Mouse (Mus musculus): ENCODE measurements around the gene Klf3. TPM values are rescaled to one million over a fixed set of nuclear protein-coding genes. Genes with fewer than 3 reads are reported as not detected.
A peak's percentile ranks its signal among the peaks of the same experiment; 100 is the strongest.
"Not testable (repeated sequence)": the region's sequence is repeated elsewhere in the genome, so short reads cannot be mapped to it uniquely, and the experiment has no call there.

Gene Klf3
- total RNA-seq, 2 experiments from 2014 or later: 12.6 to 17.5 TPM

DNA sequence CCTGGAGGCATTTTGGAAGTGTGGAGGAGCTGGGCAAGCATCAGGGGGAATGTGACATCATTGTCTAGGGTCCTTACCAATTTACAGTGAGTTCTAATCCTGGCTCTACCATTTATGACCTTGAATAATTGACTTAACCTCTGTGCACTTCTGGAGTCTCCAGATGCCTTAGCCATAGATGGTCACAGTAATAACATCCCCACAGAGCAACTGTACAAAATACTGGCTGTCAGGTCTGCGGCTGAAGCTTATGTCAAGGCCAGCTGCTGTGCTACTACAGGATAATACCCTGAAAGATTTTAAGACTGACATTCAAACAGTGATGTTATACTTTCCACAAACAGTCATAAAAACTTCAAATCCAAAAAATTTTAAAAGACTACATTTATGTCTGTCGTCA, 75.3 kb downstream of the Klf3 start:
- DNase-seq: no peak

DNA sequence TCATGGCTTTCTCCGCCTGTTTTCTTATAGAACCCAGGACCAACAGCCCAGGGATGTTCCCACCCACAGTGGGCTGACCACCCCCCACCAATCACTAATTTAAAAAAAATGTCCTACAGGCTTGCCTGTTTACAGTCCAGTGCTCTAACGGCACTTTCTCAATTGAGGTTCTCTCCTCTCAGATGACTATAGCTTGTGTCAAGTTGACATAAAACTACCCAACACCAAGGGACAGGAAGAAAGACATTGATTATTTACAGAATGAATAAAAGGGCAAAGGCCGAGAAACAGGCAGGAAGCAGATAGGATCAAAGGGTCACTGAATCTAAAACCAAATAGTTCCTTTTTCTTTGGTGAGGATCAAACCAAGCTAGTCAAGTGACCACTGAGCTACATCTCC, 76.1 kb downstream of the Klf3 start:
- DNase-seq: no peak

DNA sequence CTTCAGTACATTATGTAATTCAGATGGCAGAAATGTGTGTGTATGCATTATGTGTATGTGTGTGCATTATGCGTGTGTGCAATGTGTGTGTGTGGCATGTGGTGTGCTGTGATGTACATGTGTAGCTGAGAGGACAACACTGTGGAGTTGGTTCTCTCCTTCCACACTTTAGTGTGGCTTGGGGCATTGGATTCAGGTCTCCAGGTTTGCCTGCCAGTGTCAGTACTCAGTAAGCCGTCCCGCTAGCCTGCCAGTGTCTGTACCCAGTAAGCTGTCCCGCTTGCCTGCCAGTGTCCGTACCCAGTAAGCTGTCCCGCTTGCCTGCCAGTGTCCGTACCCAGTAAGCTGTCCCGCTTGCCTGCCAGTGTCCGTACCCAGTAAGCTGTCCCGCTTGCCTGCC, 78.4 kb downstream of the Klf3 start:
- DNase-seq: not testable (repeated sequence)

DNA sequence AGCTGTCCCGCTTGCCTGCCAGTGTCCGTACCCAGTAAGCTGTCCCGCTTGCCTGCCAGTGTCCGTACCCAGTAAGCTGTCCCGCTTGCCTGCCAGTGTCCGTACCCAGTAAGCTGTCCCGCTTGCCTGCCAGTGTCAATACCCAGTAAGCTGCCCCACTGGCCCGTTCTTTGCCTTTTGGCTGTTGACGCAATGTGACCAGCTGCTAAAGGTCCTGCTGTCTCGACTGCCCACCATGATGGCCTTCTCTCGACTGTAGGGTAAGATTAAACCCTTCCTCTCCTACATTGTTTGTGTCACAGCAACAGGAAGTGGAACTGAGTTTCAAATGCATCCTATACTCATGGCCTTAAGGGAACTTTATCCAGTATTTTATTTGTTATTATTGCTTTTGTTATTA, 78.8 kb downstream of the Klf3 start:
- peak; percentile 34 for DNase-seq

Other genes with a start within 250 kb of the Klf3 start
- gene Tlr1, start 130.2 kb downstream of the Klf3 start, total RNA-seq (2021): under 1 TPM; 0.13 to 0.33 TPM
- gene Tlr6, start 156.7 kb downstream of the Klf3 start, total RNA-seq (2021): 1 to 10 TPM in 1 of 2 experiments, under 1 TPM in 1; 0.92 to 1.2 TPM
- gene Fam114a1, start 166.7 kb downstream of the Klf3 start, total RNA-seq (2021): 10 to 100 TPM; 15.8 to 16.2 TPM